Mouse (Mus musculus) thymus, postnatal 10 days (tissue): ENCODE measurements around the gene Fgfr2.

Experiments
- DNase-seq, 2 experiments: peaks; one replicate each; pipeline ENCODE4 v3.0.0; 2021; ENCODE audit warnings: low spot score in 2 of 2

Gene Fgfr2

DNA sequence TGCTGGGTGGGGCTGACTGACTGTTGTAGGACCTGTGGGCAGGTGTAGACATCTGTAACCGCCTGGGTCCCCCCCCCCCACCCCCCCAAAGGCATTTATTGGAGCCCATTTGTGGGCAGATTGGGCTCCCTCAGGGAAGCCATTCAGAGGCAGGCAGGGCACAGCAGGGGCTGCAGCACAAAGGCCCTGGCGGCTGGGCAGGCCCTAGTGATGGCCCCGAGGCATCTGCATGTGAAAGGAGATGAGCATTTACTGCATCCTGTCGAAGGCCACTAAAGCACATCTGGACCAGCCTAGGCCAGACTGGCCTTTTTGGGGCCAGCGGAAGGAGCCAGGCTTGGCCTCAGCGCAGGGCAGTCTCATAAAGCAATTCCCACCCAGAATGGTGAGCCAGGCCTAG, 506.8 kb downstream of the Fgfr2 start:
- DNase-seq = no peak

DNA sequence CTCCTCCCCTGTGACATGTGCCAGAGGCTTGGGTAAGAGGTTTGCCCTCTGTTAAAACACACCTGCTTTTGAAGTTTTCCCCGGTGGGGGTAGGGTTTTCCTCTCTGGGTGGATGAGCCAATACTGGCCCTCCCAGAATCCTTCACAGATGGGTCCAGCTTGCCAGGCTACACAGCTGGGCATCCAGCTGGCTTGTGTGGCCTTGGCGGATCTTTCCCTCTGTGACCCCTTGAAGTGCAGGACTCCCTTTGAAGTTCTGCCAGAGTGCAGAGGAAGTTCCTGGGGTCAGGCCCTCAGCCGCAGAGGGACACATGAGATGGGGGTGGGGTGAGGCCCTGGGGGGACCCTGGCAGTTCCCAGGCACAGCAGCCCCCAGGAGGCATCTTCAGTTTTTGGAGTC, 507.8 kb downstream of the Fgfr2 start:
- no peak for DNase-seq

DNA sequence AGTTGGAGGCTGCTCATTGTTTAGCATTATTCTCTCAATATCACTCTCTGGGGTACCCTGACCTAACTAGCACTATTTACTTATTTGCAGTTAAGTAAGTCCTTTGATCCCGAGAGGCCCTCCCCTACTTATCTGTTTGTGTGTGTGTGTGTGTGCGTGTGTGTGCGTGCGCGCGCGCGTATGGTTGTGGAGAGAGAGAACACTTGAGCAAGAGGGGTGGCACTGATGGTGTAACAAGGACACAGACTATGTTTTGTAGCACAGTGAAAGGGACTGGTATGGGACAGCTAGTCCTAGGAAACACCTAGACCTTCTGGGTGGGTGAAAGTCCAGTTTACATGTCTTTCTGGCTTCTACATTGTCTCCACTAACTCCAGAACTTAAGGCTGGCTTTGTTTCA, 511.6 kb downstream of the Fgfr2 start:
- DNase-seq = no peak

DNA sequence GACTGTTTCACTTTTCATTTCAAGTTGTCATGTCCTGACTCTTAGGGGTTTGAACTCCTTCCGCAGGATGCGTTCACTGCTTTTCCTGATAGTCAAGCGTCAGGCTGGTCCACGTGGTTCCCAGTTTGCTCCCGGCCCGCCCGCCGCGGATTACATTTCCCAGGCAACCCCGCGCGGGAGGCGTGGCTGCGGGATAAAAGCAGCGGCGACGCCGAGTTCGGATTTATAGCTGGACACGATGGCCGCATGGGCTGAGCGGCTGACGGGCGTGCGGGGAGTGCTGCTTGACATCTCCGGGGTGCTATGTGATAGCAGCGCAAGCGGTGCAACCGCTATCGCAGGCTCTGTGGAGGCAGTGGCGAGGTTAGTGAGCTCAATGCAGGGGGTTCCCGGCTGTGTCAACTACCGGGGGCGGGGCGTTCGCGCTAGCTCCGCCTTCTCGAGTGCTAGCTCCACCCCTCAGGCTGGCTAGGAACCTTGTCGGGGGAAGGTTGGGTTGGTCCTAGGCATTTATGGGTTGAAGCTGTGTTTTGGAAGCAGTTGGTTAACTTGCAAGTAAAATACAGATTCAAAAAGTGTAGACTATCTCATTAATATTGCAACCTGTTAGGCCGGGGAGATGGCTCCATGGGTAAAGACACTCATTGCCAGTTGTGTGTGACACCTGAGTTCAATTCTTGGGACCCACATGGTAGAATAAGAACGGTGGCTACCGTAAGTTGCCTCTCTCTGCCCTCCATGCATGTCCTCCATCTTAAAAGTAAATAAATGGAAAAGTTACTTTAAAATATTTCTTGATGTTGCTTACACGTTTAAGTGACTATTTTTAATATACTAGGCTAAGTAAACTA, 512.5 kb downstream of the Fgfr2 start, which contains the start of gene Lhpp:
Gene Lhpp (plus strand): TSS at position 171 of the 851 bp plus-strand sequence.
- DNase-seq = peak; percentile 43 to 62

DNA sequence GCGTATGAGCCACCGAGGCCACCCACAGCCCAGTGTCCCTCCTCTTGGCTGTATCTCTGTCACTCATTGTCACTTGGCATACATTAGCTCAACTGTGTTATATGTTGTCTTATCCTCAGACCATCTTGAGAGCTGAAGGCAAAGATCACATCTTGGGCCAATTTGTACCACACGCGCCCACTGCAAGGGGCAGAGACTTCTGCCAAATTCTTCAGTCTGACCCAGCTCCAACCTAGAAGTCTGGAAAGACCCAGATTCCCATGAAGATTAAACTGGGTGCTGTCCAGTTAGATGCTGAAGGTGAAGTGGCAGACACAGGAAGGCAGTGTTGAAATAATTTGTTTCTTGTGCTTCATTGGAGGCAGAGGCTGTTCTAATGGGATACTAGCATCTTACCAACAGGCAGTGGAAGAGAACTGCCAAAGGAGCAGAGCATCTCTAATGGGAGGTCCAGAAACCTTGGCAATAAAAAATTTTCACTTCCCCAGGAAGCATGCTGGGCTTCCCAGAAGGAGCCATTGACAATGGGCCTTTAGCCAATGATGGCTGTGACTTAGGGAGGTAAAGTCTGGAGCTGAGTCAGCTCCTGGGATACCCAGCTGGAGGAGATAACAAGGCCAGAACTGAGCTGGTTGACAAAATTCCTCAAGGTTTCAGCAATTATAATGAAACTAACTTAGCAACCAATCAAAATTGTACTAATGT, 514.7 kb downstream of the Fgfr2 start:
- DNase-seq = no peak

DNA sequence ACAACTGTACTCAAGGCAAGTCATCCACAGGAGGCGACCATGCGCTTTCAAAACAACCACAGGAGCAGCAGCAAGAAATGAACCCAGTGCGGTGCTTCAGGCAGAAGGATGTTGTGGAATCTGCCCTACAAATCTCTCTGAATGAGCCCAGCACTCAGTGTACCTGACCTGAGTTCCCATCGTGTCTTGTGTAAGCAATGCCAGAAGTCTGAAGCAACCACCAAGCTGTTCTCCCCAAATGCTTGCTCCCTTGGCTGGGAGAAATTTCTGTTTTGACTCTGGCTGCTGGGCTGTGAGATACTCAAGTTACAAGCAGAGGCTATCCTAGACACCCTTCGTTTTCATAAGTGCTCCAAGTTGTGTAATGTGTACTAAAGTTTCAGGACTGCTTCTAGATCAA, 517.5 kb downstream of the Fgfr2 start:
- no peak for DNase-seq

DNA sequence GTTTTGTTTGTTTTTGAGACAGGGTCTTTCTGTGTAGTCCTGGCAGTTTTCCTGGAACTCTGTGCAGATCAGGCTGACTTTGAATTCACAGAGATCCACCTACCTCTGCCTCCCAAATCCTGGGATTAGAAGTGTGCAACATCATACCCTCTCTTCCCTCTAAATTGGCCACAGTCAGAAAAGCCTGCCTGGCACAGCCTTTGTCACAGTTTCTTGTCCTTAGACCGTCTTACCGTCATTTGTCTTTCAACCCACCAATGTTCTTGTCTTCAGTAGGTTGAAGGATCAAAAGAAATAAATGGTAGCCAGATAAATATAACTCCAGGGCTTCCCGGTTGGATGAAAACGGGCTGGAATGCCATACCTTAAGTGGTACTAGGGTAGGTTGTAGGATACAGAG, 518.4 kb downstream of the Fgfr2 start:
- no peak for DNase-seq

DNA sequence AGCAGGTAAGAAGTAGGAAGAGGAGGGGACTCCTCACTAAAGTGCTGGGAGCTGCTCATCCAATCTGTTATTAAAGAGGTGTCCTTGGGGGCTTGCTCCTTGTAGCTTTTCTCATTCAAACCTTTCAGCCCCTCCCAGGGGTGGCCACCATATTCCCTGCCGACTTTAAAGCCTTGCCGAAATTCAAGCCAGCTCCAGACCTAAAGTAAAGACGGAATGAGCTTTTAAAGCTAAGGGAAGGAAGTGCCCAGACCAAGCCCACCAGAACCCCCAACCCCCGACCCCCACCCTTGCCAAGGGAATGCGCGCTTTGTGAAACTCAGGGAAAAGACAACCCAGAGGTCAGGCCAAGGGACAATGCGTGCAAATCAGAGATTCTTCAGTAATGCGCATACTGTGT, 522.2 kb downstream of the Fgfr2 start:
- DNase-seq = no peak

DNA sequence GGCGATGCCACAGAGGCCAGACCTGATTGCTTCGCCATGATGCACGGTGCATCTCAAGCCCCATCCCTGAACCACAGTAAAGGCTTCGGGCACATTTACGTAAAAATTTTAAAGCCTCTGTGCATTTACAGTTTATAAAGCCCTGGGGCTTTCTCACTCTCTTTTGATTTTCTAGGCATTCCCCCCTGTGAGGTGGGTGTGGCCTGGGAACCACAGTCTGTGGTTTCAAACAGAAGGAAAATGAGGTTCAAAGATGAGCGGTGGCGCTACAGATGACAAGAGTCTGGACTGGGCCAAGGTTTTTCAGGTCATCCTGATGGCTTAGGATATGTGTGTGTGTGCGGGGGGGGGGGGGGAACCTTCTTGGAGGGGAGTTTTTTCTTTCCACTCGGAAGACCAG, 523.1 kb downstream of the Fgfr2 start:
- peak in 1 of 2 experiments; percentile 12 for DNase-seq

DNA sequence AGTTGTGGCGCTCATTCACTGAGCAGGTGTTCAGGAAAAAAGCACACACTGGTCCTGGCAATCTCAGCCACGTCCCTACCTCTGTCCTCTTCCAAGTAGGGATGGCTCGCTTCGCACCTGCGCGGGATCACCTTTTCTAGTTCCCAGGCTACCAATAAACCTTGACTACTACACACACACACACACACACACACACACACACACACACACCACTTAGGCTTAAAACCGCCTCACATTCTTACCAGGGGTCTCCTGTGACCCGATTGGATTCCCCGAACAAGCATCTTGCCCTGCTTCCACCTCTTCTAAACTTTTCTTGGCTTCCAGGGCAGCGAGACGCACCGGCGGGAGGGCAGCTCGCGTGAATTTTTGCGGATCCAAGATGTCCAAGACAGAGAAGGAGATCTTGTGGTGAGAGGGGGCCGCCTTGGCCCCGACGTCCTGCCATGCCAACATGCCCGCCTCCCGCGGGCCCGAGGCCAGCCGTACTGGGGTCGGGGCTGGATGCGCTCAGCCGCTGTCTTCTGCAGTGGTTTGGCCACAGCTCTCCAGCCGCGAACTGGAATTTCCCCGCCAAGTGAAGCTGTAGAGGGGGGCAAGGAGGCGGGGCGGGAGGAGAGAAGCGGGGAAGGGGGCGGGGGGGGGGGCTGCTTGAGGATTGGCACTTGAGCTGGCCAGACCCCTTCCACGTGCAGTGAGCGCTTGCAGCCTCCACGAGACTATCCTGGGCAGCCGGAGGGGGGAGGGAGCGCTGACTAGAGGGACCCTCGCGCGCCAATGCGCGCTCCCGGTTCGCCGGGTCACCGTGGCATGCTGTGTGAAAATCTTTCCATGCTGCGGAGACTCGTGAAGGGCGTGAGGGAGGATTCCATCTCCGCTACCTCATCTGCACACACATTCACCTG, 523.8 kb downstream of the Fgfr2 start, which contains the start of gene Nkx1-2:
Gene Nkx1-2 (minus strand): TSS at position 567 of the 905 bp plus-strand sequence.
- no peak for DNase-seq

DNA sequence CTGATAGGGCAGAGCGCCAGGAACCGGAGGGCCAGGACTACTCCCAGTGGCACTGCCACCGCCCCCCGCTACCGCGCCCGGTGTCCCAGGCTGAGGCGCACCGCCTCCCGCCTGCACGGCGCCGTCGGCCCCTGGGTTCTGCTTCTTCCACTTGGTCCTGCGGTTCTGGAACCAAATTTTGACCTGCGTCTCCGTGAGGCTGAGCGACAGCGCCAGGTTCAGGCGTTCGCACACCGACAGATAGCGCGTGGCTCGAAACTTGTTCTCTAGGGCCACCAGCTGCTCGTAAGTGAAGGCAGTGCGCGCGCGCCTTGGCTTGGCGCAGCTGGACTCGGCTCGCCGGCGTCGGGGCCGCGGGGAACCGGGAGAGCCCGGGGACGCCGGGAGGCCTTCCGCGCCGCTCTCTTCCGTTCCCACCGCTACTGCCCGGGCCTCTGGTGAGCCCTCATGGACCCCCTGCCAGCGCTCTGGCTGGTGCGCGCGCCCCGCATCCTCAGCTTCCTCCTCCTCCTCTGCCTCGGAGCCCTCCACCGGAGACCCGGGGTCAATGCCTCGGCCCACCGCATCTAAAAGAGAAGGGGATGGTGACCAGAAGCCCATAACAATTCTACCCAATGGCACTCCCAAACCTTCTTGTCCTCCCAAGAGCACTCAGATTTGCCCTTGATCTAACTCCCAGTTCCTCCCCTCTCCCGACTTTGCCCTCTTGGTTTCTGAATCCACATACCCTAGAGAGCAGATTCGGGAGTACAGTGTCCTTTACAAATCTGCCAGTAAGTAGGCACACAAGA, 525.7 kb downstream of the Fgfr2 start:
- DNase-seq = no peak

DNA sequence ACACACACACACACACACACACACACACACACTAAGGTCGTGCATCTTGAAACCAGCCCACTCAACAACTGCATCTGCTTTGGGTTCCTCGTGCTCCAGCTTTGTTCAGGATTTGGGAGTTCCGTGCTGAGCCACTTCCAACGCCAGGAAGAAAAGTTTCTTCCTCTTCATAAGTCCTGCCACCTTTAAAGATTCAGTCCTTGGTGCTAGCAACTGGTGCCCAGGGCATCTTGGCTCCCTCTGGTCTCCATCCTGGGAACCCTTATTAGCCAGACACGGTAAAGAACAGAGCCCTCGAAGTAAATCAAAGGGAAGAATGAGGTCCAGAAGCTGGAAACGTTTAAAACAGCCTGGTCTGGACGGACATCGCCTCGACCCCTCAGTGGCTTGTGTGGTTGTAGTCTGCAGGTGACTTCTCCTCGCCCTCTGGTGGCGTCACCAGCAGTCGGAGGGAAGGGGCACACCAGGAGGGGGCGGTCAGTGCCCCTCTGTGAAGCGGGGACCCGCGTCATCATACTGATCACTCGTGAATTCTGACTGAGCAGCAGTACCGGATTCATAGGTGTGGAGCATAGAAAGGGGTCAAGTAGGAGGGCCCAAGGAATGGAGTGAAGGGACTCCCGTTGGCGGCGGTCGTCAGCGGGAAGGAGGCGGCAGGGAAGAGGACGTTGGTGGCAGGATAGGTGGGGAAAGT, 526.4 kb downstream of the Fgfr2 start:
- no peak for DNase-seq

DNA sequence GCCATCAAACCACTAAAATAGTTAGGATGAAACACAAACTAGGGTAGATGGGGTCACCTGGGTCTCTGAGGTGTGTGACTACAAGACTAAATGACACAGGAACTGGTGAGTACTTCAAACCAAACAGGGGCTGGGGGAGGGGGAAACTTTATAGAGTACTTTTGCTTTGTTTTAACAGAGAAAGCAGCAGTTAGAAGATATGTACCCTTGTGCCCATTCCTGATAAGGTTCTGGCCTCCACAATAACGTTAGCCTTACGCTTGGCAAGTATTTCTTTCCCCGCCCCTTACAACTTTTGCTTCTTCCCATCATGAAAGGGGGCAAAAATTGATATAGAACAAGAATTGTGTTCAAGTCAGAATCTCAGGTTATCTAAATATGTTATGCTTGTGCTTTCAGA, 527.4 kb downstream of the Fgfr2 start:
- no peak for DNase-seq

DNA sequence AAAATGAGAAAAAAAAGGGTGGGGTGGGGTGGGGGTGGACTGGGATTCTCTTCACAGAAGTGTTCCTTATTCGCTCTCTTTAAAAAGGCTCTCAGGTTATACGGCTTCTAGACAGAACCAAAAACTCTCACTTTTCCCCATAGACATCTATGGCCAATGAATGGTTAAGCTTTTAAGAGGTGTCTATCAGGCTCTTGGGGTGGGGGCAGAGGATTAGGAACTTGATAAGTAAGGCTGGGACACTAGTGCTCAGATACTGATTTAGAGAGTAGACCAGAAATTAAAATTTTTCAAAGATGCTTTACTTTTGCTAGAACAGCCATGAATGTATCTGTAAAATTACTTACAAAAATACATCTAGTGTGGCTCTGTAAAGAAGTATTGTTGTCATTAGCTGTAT, 528.8 kb downstream of the Fgfr2 start:
- DNase-seq = no peak

DNA sequence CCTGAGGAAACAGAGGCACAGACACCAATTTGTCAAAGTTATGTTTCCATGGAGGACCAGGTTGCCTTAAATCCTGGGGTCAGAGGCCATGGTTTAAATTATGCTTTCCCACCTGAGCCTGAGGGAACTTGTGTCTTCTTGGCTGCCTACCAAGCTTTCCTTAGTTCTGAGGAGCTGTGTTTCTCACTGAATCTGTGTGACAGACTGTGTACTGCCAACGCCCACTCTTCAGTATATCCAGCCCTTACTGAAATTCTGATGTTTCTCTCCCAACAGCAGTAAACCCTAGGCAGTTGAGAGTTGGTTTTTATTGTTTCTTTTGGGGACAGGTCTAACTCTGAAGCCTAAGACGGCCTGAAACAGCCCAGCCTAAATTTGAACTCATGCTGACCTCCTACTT, 529.4 kb downstream of the Fgfr2 start:
- no peak for DNase-seq

DNA sequence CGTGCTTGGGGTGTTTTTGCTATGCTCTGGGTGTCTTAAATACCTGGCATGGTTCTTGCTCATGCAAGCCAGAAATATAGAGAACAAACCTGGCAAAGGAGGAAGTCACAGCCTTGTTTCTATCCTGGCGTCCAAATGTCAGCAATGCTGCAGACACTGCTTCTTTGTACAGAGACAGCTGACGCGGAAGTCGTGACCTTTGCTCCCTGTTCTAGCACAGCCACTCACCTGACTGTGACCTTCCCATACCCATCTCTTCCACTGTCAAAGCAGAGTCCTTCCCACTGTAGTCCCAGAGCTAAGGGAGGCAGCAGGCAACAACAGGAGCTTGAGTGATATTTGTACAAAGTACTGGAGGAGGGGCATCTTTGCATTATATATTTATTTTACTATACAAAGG, 533.5 kb downstream of the Fgfr2 start:
- no peak for DNase-seq

DNA sequence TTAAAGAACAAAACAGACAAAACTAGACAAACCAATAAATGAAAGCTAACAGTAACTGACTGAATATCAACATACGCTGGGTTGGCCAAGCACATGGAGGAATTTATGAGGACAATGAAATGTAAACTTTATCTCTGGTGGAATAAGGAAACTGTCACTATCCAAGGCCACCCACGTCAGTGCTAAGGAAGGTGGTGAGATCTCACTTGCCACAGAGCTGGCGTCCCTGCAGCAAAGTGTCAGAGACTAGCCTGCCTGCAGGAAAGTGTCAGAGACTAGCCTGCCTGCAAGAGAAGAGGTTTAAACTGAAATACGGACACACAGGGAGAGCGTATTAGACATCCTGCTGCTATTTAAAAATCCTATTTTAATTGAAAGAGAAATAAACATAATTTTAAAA, 536.0 kb downstream of the Fgfr2 start:
- no peak for DNase-seq

DNA sequence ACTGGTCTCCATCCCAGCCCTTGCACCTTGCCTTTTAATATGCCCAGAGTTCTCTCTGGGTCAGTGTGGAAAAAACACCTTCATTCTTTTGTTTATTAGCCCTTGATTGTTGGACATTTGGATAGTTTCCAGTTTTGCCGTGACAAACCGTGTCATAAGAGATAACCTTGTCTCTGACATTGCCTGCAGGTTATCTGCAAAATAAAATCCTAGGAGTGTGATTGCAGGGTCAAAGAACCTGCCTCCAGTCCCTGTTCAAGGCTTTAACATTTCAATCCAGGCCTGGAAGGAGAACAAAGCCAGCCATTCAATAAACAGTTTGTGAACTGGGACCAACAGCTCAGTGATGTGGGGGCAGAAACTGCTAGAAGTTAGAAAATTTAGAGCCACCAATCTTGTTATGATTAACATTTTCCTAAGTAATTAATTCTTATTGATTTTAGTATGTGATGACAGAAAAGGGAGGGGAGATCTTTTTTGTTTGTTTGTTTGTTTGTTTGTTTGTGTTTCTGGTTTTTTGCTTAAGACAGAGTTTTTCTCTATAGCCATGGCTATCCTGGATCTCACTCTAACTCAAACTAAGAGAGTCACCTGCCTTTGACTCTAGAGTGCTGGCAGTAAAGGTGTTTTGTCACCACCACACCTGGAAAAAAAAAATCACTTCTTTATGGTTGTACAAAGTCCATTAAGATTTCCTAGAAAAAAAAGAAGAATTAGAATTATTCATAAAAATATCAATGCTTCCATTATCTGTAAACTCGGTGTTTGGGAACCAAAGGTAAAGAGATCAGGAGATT, 537.3 kb downstream of the Fgfr2 start:
- no peak for DNase-seq

DNA sequence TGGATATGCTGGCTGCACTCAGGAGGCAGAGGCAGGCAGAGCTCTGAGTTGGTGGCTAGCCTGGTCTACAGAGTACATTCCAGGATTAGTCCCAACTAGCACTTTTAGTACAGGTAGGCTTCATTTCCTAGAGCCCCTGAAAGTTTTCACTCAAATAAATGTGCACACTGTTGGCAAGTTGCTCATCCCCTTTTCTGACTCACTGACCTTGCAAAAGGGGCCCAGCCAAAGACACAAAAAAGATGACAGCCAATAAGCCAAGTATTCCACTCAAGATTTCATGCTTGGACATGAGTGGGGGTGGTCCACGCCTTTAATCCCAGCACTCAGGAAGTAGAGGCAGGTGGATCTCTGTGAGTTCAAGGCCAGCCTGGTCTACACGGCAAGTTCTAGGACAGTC, 541.7 kb downstream of the Fgfr2 start:
- DNase-seq = no peak

DNA sequence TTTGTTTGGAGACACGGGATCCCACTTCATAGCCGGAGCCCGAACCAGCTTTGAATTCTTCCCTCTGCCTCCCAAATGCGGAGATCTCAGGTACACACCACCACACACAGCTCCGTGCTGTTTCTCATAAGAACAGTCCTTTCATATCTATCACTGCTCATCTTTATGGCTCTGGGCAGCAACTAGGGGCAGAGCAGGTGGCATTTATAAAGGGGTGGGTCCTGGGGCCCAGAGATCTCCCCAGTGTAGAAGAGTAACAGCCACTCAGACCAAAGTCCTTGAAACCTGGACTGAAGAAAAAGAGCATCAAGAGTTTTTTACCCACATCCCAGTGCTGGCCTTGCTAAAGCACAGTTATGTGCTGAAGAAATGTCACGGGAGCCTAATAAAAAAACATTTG, 542.6 kb downstream of the Fgfr2 start:
- no peak for DNase-seq
